Mouse (Mus musculus): ENCODE results near the gene Asb2.

DNA sequence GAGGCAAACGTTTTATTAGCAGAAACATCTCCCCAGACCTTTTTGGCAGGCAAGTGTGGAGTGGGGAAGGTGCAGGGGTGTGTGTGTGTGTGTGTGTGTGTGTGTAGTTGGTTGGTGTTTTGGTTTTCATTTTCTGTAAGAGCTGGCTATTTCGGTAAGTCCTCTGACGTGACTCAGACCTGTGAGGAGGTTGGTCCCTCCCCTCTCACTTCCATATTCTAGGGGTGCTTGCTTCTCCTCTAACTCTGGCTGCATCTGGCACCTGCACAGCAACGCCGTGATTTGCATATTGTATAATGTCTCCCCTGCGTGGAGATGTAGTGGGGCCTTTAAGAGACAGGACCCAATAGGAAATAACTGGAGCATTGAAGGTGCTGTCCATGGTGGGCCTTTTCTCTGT is 82.8 kb downstream of the Asb2 start:
- TF ChIP-seq CTCF (IDR thresholded peaks at IDR 0.05; ENCODE audit: insufficient read depth, low read length) (no peak), POLR2A (IDR thresholded peaks at IDR 0.05; ENCODE audit: borderline replicate concordance, extremely low read depth, low read depth, low read length) (no peak)
